Mouse (Mus musculus) stomach, postnatal 0 days (tissue): ENCODE data around the gene Clasp2. TPM values are rescaled to one million over a fixed set of nuclear protein-coding genes. Genes with fewer than 3 reads are reported as not detected.

Experiments
- ATAC-seq: fragments of 200-750 bp; cut with Nextera tagmentation; 2 replicates; pipeline ENCODE4 v1.8.0; 2017; ENCODE audit not compliant: low FRiP score, low TSS enrichment
- DNase-seq: peaks from one replicate; pipeline ENCODE4 v3.0.0-alpha.2; 2016; ENCODE audit warnings: low spot score
- H3K27ac ChIP-seq: fragments of 300-500 bp; sonication (generic); replicated peaks from 2 replicates; pipeline ENCODE4 v1.5.1; 2014; ENCODE audit warnings: mild to moderate bottlenecking, control low read depth
- H3K27me3 ChIP-seq: fragments of 300-500 bp; sonication (generic); 2 replicates; pipeline ENCODE4 v1.6.1; 2014; ENCODE audit warnings: low read length; ENCODE audit not compliant: control insufficient read depth, insufficient read depth
- H3K36me3 ChIP-seq: fragments of 300-500 bp; sonication (generic); 2 replicates; pipeline ENCODE4 v1.6.1; 2014; ENCODE audit warnings: low read length, mixed read lengths; ENCODE audit not compliant: control insufficient read depth, insufficient read depth
- H3K4me1 ChIP-seq: fragments of 300-500 bp; sonication (generic); replicated peaks from 2 replicates; pipeline ENCODE4 v1.6.1; 2014; ENCODE audit warnings: antibody characterized with exemption; ENCODE audit not compliant: control insufficient read depth, insufficient read depth
- H3K4me2 ChIP-seq: fragments of 300-500 bp; sonication (generic); replicated peaks from 2 replicates; pipeline ENCODE4 v1.6.1; 2014; ENCODE audit warnings: low read depth, mild to moderate bottlenecking, control low read depth, moderate library complexity
- H3K4me3 ChIP-seq: fragments of 300-500 bp; sonication (generic); 2 replicates; pipeline ENCODE4 v1.5.1; 2014; ENCODE audit warnings: low read depth, low read length, control low read depth
- H3K9ac ChIP-seq: fragments of 300-500 bp; sonication (generic); 2 replicates; pipeline ENCODE4 v1.6.1; 2014; ENCODE audit warnings: mild to moderate bottlenecking, low read length, control low read depth, mixed read lengths
- H3K9me3 ChIP-seq: fragments of 300-500 bp; sonication (generic); 2 replicates; pipeline ENCODE4 v1.6.1; 2016; ENCODE audit warnings: low read length; ENCODE audit not compliant: control insufficient read depth
- CTCF ChIP-seq: IDR thresholded peaks from 2 replicates; pipeline ENCODE4 v1.5.1; 2016; ENCODE audit warnings: antibody characterized with exemption, low read depth, mild to moderate bottlenecking, moderate library complexity
- EP300 ChIP-seq: optimal IDR thresholded peaks from 2 replicates; pipeline ENCODE3; 2016; ENCODE audit warnings: antibody characterized with exemption
- WGBS: fragments of 180-500 bp; shearing (Covaris S2); extraction: QIAGEN DNeasy Blood & Tissue Kit; methylation state at CpG from one replicate; pipeline ENCODE4 v1.1.7; 2014; 5-methylcytosine and 5-hydroxymethylcytosine counted together
- polyA plus RNA-seq: library from polyadenylated mRNA; unstranded; fragments of >200 nt; fragmentation: Nextera tagmentation; extraction: Ambion mirVana; gene quantifications from 2 replicates; pipeline ENCODE4 v1.2.1, GENCODE M21; 2015

The Clasp2 gene
- polyA plus RNA-seq, 1 experiment from 2014 or later, result 8.6 TPM

DNA sequence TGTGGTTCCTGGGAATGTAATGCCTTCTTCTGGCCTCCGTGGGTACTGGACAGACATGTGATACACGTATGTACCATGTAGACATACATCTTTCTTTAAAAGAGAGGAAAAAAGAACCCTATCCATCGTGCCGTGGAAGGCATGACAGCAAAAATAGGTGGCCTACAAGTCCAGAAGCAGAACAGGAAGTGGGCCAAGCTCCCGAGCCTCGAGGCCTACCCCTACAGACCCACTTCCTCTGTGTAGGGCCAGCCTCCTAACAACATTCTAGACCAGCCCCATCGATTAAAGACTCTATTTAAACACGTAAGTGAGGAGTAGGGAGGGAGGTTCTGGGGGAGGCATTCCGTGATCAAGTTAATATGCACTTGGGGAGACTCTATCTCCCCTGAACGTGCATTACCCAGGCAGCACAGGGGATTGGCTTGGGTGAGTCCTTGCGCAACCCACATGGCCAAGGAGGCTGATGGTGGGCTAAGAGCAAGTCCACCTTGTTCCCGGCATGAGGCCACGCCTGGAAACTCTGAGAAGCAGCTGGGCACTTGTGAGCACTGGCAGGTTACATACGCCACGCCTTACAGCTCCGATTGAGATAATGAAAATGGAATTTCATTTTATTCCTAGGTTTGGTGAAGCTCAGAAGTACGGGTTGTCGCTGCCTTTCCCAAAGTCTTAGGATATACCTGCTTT is 14.1 kb upstream of the Clasp2 start:
- DNase-seq (peak; percentile 34), ATAC-seq (peak; percentile 67)
- Histone ChIP-seq H3K4me3 (no peak overlapping the region), H3K9me3 (no peaks in the 10 kb centered on the region), H3K4me1 (no peaks in the 10 kb centered on the region), H3K9ac (no peak overlapping the region), H3K4me2 (no peak overlapping the region), H3K27ac (no peak overlapping the region), H3K27me3 (no peaks in the 10 kb centered on the region), H3K36me3 (no peaks in the 10 kb centered on the region)
- WGBS, result 67% methylated on average over 18 of the region's 18 CpGs
- no peak for TF ChIP-seq EP300
- TF ChIP-seq CTCF, result no peak

DNA sequence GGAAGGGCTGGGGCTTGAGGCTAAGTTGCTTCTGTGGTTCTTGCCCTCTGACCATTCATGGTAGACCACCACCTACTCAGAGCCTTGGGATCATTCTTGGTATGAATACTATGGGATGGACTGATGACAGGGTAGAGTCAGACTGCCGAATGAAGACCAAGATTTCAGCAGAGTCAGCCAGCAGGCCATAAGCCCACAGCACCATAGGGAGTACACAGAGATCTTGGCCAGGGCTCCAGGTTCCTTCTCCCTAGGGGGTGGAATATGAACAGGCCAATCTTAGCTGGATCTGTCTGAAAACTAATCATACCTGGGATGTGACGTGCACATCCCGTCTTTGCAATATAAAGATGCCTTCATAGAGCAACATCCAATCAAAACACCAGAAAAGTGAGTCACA is 9.7 kb upstream of the Clasp2 start:
- Histone ChIP-seq H3K36me3 (no peaks in the 10 kb centered on the region), H3K9ac (no peak overlapping the region), H3K9me3 (no peaks in the 10 kb centered on the region), H3K4me3 (no peak overlapping the region), H3K27ac (no peak overlapping the region), H3K27me3 (no peaks in the 10 kb centered on the region), H3K4me1 (no peaks in the 10 kb centered on the region), H3K4me2 (no peak overlapping the region)
- TF ChIP-seq CTCF, result no peak
- TF ChIP-seq EP300, result no peak
- ATAC-seq, result no peak
- no peak for DNase-seq
- WGBS, result 73% methylated on average over 3 of the region's 3 CpGs

DNA sequence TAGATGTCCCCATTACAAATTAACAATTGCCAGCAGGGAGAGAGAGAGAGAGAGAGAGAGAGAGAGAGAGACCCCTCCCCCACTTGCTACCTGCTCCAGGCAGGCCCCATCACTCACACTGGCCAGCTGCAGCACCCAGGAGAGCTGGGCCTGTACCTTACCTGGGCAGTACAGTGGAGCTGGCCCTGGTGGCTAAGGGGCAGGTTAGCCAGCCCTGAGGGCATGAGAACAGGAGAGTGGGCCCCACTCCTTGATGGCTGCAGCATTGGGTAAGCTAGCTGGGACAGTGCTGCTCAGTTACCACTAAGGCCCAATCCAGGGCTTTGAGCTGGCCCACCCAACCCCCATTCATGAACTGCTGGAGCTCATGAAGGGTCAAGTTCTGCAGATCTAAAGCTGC is 5.4 kb upstream of the Clasp2 start:
- peaks cover 7% of the 10 kb centered on the region; the same call in 1 of the 2 replicates for H3K4me1 ChIP-seq
- no peaks in the 10 kb centered on the region for H3K36me3 ChIP-seq
- H3K27me3 ChIP-seq, result no peaks in the 10 kb centered on the region
- DNase-seq (no peak), ATAC-seq (no peak)
- TF ChIP-seq EP300, result no peak
- no peak for TF ChIP-seq CTCF
- H3K9ac ChIP-seq, result no peak overlapping the region
- no peaks in the 10 kb centered on the region for H3K9me3 ChIP-seq
- no peak overlapping the region for H3K4me3 ChIP-seq
- H3K27ac ChIP-seq, result no peak overlapping the region
- H3K4me2 ChIP-seq, result no peak overlapping the region

GRCm38 (mm10) chr9:113738021-113738420 is 3.3 kb upstream of the Clasp2 start:
- DNase-seq (no peak), ATAC-seq (no peak)
- WGBS, result 62% methylated on average over 9 of the region's 9 CpGs

GRCm38 (mm10) chr9:113738941-113739340 is 2.3 kb upstream of the Clasp2 start:
- Histone ChIP-seq H3K4me1 (peaks cover 7% of the 10 kb centered on the region; the same call in 1 of the 2 replicates), H3K27ac (no peak overlapping the region), H3K27me3 (no peaks in the 10 kb centered on the region), H3K9me3 (no peaks in the 10 kb centered on the region), H3K36me3 (no peaks in the 10 kb centered on the region), H3K4me3 (no peak overlapping the region), H3K9ac (no peak overlapping the region), H3K4me2 (no peak overlapping the region)
- WGBS, result 65% methylated on average over 6 of the region's 6 CpGs
- DNase-seq, result no peak
- no peak for TF ChIP-seq EP300
- ATAC-seq, result no peak

More at GRCm38 (mm10) chr9:113738021-113738420, 3.3 kb upstream of the Clasp2 start:
- no peaks in the 10 kb centered on the region for H3K36me3 ChIP-seq
- no peak overlapping the region for H3K9ac ChIP-seq
- H3K4me2 ChIP-seq, result no peak overlapping the region
- peaks cover 7% of the 10 kb centered on the region; the same call in 1 of the 2 replicates for H3K4me1 ChIP-seq
- no peak overlapping the region for H3K4me3 ChIP-seq
- no peaks in the 10 kb centered on the region for H3K9me3 ChIP-seq
- no peak overlapping the region for H3K27ac ChIP-seq
- no peaks in the 10 kb centered on the region for H3K27me3 ChIP-seq
- TF ChIP-seq EP300 (no peak), CTCF (no peak)

- Histone ChIP-seq H3K27me3 (no peaks in the 10 kb centered on the region), H3K4me1 (peaks cover 7% of the 10 kb centered on the region; the same call in 1 of the 2 replicates), H3K27ac (peak overlapping the region; percentile 95), H3K4me2 (peak overlapping the region; percentile 70), H3K4me3 (peak overlapping the region; percentile 100), H3K9me3 (no peaks in the 10 kb centered on the region), H3K9ac (peak overlapping the region; percentile 92), H3K36me3 (no peaks in the 10 kb centered on the region)
- DNase-seq (peak; percentile 60), ATAC-seq (peak; percentile 72)
- TF ChIP-seq EP300 (no peak), CTCF (no peak)
- WGBS, result under 1% methylated on average over 55 of the region's 64 CpGs
These were observed 414 bp downstream of the Clasp2 start for GRCm38 (mm10) chr9:113741637-113742137.
